Mouse (Mus musculus) forebrain, embryonic 16.5 days (tissue): Measurements from ENCODE around the gene Foxp4. TPM values are rescaled to one million over a fixed set of nuclear protein-coding genes. Genes with fewer than 3 reads are reported as not detected.
A peak's percentile ranks its signal among the peaks of the same experiment; 100 is the strongest.

Experiments used
- ATAC-seq: fragments of 200-750 bp; cut with Nextera tagmentation; 2 replicates; pipeline ENCODE4 v1.8.0; 2017; ENCODE audit warnings: mild to moderate bottlenecking, moderate library complexity
- H3K27ac ChIP-seq: fragments of 300-500 bp; sonication (generic); 2 replicates; pipeline ENCODE4 v1.5.1; 2014; ENCODE audit warnings: low read length, control low read depth
- H3K27me3 ChIP-seq: fragments of 300-500 bp; sonication (generic); replicated peaks from 2 replicates; pipeline ENCODE4 v1.6.1; 2014; ENCODE audit warnings: low read length; ENCODE audit not compliant: control insufficient read depth, insufficient read depth
- H3K36me3 ChIP-seq: fragments of 300-500 bp; sonication (generic); 2 replicates; pipeline ENCODE4 v1.6.1; 2014; ENCODE audit not compliant: control insufficient read depth, insufficient read depth
- H3K4me1 ChIP-seq: fragments of 300-500 bp; sonication (generic); replicated peaks from 2 replicates; pipeline ENCODE4 v1.6.1; 2014; ENCODE audit warnings: low read length; ENCODE audit not compliant: control insufficient read depth, insufficient read depth
- H3K4me2 ChIP-seq: fragments of 300-500 bp; sonication (generic); 2 replicates; pipeline ENCODE4 v1.6.1; 2014; ENCODE audit warnings: mild to moderate bottlenecking, low read length, control low read depth
- H3K4me3 ChIP-seq: fragments of 300-500 bp; sonication (generic); replicated peaks from 2 replicates; pipeline ENCODE4 v1.5.1; 2014; ENCODE audit warnings: mild to moderate bottlenecking, low read length, control low read depth
- H3K9ac ChIP-seq: fragments of 300-500 bp; sonication (generic); replicated peaks from 2 replicates; pipeline ENCODE4 v1.6.1; 2014; ENCODE audit warnings: low read depth, low read length, control low read depth
- H3K9me3 ChIP-seq: fragments of 300-500 bp; sonication (generic); 2 replicates; pipeline ENCODE4 v1.6.1; 2016; ENCODE audit warnings: low read length; ENCODE audit not compliant: control insufficient read depth
- WGBS: fragments of 180-500 bp; shearing (Covaris S2); extraction: QIAGEN DNeasy Blood & Tissue Kit; methylation state at CpG from one replicate; pipeline ENCODE4 v1.1.7; 2014; 5-methylcytosine and 5-hydroxymethylcytosine counted together
- polyA plus RNA-seq: library from polyadenylated mRNA; unstranded; fragments of >200 nt; fragmentation: Nextera tagmentation; extraction: Ambion mirVana; gene quantifications from 2 replicates; pipeline ENCODE4 v1.2.1, GENCODE M21; 2015

The Foxp4 gene
- polyA plus RNA-seq = 29.1 and 29.6 TPM in 2 replicates

DNA sequence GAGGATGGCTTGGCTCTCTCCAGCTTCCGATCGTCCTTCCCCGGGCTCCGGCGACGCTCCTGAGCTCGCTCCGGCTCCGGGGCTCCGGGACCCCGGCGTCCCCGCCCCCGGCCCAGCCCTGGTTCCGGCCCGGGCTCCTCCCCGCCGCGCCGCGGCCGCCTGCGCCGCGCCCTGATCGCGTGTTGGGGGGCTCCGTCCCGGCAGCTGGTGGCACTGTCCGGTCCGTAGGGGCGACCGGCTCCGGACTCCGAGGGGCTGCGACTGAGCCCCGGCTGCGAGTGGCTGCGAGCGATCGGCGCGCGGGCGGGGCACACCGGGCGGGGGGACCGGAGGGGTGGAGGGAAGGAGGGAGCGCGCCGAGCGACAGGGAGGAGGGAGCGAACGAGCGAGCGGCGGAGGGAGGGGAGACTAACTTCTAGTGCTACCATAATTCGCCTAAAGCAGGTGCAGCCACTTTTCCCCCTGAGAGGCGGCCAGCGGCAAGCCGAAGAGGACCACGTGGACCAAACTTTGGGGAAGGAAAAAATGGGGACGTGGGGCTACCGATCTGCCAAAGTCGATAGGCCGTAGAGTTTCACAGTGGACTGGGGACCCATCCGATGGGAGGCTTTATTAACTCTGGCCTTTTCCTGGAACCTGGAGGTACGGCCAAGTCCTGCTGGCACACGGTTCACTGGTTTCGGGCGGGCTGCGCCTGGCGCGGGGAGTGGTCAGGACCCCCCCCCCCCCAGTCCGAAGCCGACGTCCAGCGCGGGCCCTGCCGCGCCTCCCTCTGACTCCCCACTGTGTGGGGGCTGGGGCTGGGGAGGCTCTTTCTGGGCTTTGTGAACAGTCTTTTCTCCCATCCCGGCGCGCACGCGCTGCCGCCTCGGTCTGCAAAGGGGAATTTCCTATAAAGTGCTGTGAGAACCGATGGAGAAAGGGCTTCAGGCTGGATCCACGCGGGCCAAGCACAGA lies at the start of gene Foxp4:
TSS of gene Foxp4 (minus strand) at position 263 of the 957 bp plus-strand sequence.
- ATAC-seq = peak; percentile 89
- peak within 1 kb of the TSS; percentile 80 for H3K9ac ChIP-seq
- under 1% methylated on average over 81 of the region's 91 CpGs for WGBS
- 0 out of 2 replicates have a peak, but pooled peaks cover 10% of the 10 kb centered on the region for H3K27me3 ChIP-seq
- H3K4me1 ChIP-seq = peaks cover 42% of the 10 kb centered on the region
- peak within 1 kb of the TSS; percentile 93 for H3K27ac ChIP-seq
- H3K9me3 ChIP-seq = no peaks in the 10 kb centered on the region
- H3K36me3 ChIP-seq = no peaks in the 10 kb centered on the region
- peak within 1 kb of the TSS; percentile 68 for H3K4me3 ChIP-seq
- H3K4me2 ChIP-seq = peak within 1 kb of the TSS; percentile 68

DNA sequence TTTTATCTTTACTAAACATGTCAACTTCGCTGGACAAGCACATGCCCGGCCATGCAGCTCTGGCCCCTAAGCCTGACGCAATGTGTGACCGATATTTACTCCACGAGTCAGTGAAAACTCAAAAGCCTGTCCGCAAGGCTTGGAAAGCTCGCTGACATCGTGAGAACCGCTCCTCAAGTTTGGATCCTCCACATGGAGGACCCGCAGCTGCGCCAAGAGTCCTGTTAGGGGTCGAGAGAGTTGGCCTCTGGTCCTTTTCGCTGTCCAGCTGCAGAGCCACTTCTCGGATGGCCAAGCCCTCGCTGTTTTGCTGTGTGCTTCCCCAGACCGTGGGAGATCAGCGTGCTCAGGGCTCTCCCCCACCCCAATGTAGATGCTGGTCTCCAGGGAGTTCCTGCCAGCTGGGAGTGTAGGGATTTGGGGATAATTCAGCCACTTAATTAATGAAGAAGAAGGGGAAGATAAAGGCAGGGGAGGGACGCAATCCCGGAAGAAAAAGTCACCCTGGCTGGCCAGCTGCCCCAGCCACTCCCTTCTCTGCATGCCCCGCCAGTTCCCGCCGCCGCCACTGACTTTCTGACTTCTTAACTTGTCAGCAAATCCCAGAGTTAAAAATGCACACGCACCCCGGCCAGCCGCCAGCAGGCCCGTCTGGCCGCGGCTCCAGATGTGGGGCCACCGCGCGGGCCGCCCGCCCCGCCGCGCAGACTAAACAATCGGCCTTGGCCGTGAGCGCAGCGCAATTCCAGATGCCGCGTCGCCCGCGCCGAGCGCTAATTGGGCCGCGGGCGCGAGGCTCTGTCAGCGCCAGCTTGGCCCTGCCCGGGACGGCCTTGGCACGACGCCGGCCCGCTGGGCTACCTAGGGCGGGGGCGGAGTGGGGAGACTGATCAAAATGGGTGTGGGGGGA lies 49.4 kb upstream of the Foxp4 start:
- H3K27ac ChIP-seq = no peak overlapping the region
- no peaks in the 10 kb centered on the region for H3K36me3 ChIP-seq
- peak overlapping the region; percentile 81 for H3K4me2 ChIP-seq
- peak overlapping the region; percentile 41 for H3K4me3 ChIP-seq
- peak overlapping the region; percentile 58 for H3K9ac ChIP-seq
- WGBS = 2% methylated on average over 61 of the region's 61 CpGs
- peaks cover 36% of the 10 kb centered on the region for H3K4me1 ChIP-seq
- H3K9me3 ChIP-seq = no peaks in the 10 kb centered on the region
- peak; percentile 49 for ATAC-seq
- H3K27me3 ChIP-seq = 0 out of 2 replicates have a peak, but pooled peaks cover 4% of the 10 kb centered on the region

DNA sequence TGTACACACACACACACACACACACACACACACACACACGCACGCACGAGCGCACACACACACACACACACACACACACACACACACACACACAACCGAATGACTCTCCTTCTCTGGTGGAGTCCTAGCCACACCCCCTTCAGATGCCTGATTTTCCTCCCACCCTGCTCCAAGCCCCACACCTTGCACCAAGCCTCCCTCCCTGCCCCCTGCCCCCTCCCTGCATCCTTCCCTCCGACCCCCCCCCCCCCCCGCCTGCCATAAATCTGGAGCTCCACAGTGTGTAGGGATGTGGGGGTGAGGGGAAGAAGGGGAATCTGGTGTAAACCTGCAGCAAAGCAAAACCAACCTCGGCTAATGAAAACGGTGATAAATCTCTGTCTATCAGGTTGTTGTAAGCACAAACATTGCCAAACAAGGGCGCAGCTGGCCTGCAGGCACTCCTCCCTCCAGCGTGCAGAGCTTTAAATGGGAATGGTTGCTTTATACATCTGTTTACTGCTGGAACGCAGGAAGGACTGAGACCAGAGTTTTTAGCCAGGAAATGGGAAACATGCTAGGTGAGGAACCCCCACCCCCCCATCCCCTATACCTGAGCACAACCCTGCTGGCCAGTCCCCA lies 41.5 kb upstream of the Foxp4 start:
- Histone ChIP-seq H3K27me3 (no peaks in the 10 kb centered on the region), H3K27ac (no peak overlapping the region)
- ATAC-seq = no peak

DNA sequence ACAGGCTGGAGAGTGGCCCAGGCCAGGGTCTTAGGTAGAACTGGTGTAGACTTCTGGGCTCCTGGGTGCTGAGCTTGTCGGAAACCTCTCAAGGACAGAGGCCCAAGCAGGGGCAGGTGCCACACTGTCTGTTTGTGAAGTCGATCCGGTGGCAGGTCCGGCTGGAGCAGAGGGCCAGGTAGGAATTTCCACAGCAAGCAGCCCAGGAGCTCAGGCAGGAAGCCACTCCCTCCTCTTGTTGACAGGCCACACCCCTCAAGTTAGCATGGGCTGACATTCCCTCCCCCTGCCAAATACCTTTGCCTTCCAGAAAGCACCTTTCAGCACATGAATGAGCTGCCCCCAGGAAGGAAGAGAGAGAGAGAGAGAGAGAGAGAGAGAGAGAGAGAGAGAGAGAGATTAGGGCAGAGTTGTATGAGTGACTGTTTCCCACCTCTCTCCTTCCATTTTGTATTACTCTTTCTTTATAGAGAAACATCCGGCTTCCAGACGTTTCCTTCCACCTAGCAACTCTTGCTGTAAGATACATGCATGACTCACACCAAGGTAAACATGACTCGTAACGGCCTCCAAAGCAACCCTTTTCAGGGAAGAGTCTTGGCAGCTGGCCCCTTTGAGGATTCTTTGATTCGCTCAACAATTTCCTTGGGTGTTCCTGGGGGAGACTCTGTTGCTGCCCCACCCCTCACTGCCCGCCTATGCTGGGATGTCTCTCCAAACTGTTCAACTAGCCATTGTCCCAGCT lies 33.8 kb upstream of the Foxp4 start:
- no peaks in the 10 kb centered on the region for H3K27me3 ChIP-seq
- no peaks in the 10 kb centered on the region for H3K36me3 ChIP-seq
- no peak overlapping the region for H3K9ac ChIP-seq
- H3K9me3 ChIP-seq = no peaks in the 10 kb centered on the region
- no peak for ATAC-seq
- H3K27ac ChIP-seq = no peak overlapping the region
- H3K4me1 ChIP-seq = peaks cover 1% of the 10 kb centered on the region
- 53% methylated on average over 10 of the region's 10 CpGs for WGBS
- no peak overlapping the region for H3K4me3 ChIP-seq
- no peak overlapping the region for H3K4me2 ChIP-seq

More for the DNA sequence above, 41.5 kb upstream of the Foxp4 start:
- peaks cover 4% of the 10 kb centered on the region; the same call in 1 of the 2 replicates for H3K9me3 ChIP-seq
- no peak overlapping the region for H3K4me3 ChIP-seq
- H3K36me3 ChIP-seq = no peaks in the 10 kb centered on the region
- no peak overlapping the region for H3K9ac ChIP-seq
- H3K4me2 ChIP-seq = no peak overlapping the region
- H3K4me1 ChIP-seq = peaks cover 3% of the 10 kb centered on the region; the same call in 1 of the 2 replicates
- WGBS = 33% methylated on average over 5 of the region's 12 CpGs

DNA sequence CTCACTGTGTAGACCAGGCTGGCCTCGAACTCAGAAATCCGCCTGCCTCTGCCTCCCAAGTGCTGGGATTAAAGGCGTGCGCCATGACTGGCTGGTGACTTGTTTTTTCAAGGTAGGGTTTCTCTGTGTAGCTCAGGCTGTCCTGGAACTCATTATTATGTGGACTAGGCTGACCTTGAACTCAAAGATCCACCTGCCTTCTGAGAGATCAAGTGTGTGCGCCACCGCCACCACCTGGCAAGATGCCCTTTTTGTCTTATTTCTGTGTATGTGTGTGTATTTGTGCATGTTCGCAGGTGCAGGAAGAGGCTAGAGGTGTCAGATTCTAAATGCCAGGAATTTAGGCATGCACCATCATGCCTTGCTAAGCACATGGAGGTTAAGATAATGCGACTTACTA lies 32.0 kb upstream of the Foxp4 start:
- WGBS = 95% methylated on average over 8 of the region's 8 CpGs

DNA sequence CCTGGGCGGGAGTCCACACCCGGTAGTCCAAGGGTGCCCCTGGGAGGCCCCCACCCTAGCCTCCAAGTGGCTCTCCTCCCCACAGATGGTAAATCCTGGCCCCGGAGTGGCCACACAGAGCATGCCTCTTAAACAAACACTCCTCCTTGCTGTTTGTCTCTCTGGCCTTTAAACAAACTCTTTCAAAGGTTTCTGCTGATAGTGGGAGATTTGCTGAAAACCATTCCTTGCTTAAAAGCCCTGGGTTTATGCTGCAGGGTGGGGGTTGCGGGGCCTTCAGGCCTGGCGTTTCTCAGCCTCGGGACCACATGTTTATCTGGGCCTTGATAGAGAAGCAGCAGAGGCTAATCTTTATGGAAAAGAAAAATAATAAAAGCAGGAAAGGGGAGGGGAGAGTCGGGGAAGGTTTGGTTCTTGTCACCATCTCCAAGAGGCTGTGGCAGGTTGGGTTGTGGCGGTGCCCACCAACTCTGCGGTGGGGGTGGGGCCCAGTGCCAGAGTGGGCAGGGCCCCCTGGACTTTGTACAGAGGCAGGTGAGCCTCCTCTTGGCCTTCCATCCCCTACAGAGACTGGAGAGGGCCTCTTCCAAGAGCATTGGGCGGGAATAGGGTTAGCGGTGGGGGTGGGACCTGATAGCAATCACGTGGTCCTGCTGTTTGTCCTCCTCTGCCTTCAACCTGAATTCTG lies 30.8 kb upstream of the Foxp4 start:
- Histone ChIP-seq H3K9me3 (no peaks in the 10 kb centered on the region), H3K9ac (no peak overlapping the region), H3K4me2 (no peak overlapping the region), H3K36me3 (no peaks in the 10 kb centered on the region), H3K4me3 (no peak overlapping the region), H3K27ac (no peak overlapping the region), H3K27me3 (no peaks in the 10 kb centered on the region), H3K4me1 (peaks cover 25% of the 10 kb centered on the region)
- WGBS = 63% methylated on average over 12 of the region's 12 CpGs
- ATAC-seq = no peak

More for the DNA sequence above, 32.0 kb upstream of the Foxp4 start:
- no peak for ATAC-seq
- H3K4me1 ChIP-seq = peaks cover 18% of the 10 kb centered on the region
- no peak overlapping the region for H3K4me2 ChIP-seq
- H3K9me3 ChIP-seq = no peaks in the 10 kb centered on the region
- H3K9ac ChIP-seq = no peak overlapping the region
- H3K4me3 ChIP-seq = no peak overlapping the region
- no peaks in the 10 kb centered on the region for H3K36me3 ChIP-seq
- no peak overlapping the region for H3K27ac ChIP-seq
- no peaks in the 10 kb centered on the region for H3K27me3 ChIP-seq

DNA sequence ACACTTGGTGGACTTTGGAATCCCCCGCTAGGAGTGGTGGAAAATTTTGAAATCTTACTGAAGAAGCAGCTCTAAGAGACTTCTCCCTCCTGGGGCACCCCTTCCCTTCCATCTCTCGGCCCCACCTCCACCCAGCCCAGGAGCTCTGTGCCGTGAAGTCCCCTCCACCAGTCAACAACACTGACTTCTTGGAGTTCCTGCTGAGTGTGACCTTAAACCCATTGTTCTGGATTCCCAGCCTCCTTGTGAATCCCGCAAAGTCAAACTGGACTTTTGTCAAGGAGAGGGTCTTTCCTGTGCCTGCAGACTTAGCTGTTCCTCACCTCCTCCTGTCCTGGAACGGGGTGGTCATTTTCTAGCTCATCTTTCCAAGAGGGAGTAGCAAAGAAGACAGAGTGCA lies 28.8 kb upstream of the Foxp4 start:
- no peaks in the 10 kb centered on the region for H3K36me3 ChIP-seq
- no peak overlapping the region for H3K4me3 ChIP-seq
- H3K9me3 ChIP-seq = no peaks in the 10 kb centered on the region
- WGBS = 45% methylated on average over 5 of the region's 5 CpGs
- no peak for ATAC-seq
- 0 out of 2 replicates have a peak overlapping the region, but pooled peaks have one; percentile 13 for H3K27ac ChIP-seq
- peaks cover 25% of the 10 kb centered on the region for H3K4me1 ChIP-seq
- no peaks in the 10 kb centered on the region for H3K27me3 ChIP-seq
- H3K9ac ChIP-seq = no peak overlapping the region
- H3K4me2 ChIP-seq = no peak overlapping the region
